Mouse (Mus musculus) forebrain, embryonic 14.5 days (tissue): Measurements from ENCODE around the gene Lancl2. TPM values are rescaled to one million over a fixed set of nuclear protein-coding genes. Genes with fewer than 3 reads are reported as not detected.

Experiments
- ATAC-seq: fragments of 200-750 bp; cut with Nextera tagmentation; 2 replicates; pipeline ENCODE4 v1.8.0; 2017; ENCODE audit warnings: mild to moderate bottlenecking, moderate library complexity
- DNase-seq: peaks from one replicate; pipeline ENCODE4 v3.0.0-alpha.2; 2015; ENCODE audit warnings: low spot score
- H3K27ac ChIP-seq: fragments of 300-500 bp; sonication (generic); 2 replicates; pipeline ENCODE4 v1.5.1; 2014; ENCODE audit warnings: low read depth, mild to moderate bottlenecking, control low read depth, low read length, moderate library complexity
- H3K27me3 ChIP-seq: fragments of 300-500 bp; sonication (generic); replicated peaks from 2 replicates; pipeline ENCODE4 v1.6.1; 2014; ENCODE audit warnings: low read length, control low read depth, mixed read lengths; ENCODE audit not compliant: control insufficient read depth, insufficient read depth
- H3K36me3 ChIP-seq: fragments of 300-500 bp; sonication (generic); 2 replicates; pipeline ENCODE4 v1.6.1; 2014; ENCODE audit warnings: low read length, control low read depth; ENCODE audit not compliant: control insufficient read depth, insufficient read depth
- H3K4me1 ChIP-seq: fragments of 300-500 bp; sonication (generic); 2 replicates; pipeline ENCODE4 v1.6.1; 2014; ENCODE audit warnings: antibody characterized with exemption, low read length, control low read depth; ENCODE audit not compliant: control insufficient read depth, insufficient read depth
- H3K4me2 ChIP-seq: fragments of 300-500 bp; sonication (generic); 2 replicates; pipeline ENCODE4 v1.6.1; 2014; ENCODE audit warnings: mild to moderate bottlenecking, control low read depth, low read length
- H3K4me3 ChIP-seq: fragments of 300-500 bp; sonication (generic); 2 replicates; pipeline ENCODE4 v1.5.1; 2014; ENCODE audit warnings: low read depth, low read length, control low read depth
- H3K9ac ChIP-seq: fragments of 300-500 bp; sonication (generic); 2 replicates; pipeline ENCODE4 v1.6.1; 2014; ENCODE audit warnings: mild to moderate bottlenecking, low read length, control low read depth, moderate library complexity
- H3K9me3 ChIP-seq: fragments of 300-500 bp; sonication (generic); replicated peaks from 2 replicates; pipeline ENCODE4 v1.6.1; 2016; ENCODE audit warnings: low read length, control low read depth, mixed read lengths; ENCODE audit not compliant: control insufficient read depth
- WGBS: fragments of 180-500 bp; shearing (Covaris S2); extraction: QIAGEN DNeasy Blood & Tissue Kit; methylation state at CpG from one replicate; pipeline ENCODE4 v1.1.7; 2014; 5-methylcytosine and 5-hydroxymethylcytosine counted together
- polyA plus RNA-seq: library from polyadenylated mRNA; unstranded; fragments of >200 nt; fragmentation: Nextera tagmentation; extraction: Ambion mirVana; gene quantifications from 2 replicates; pipeline ENCODE4 v1.2.1, GENCODE M21; 2014

Gene Lancl2
- polyA plus RNA-seq, 1 experiment from 2014 or later, result 71.7 TPM

- H3K4me3 ChIP-seq, result no peak overlapping the region
- no peaks in the 10 kb centered on the region for H3K9me3 ChIP-seq
- DNase-seq (no peak), ATAC-seq (no peak)
- H3K4me2 ChIP-seq, result no peak overlapping the region
- peaks cover 19% of the 10 kb centered on the region for H3K36me3 ChIP-seq
- H3K9ac ChIP-seq, result no peak overlapping the region
- H3K27me3 ChIP-seq, result no peaks in the 10 kb centered on the region
- H3K4me1 ChIP-seq, result no peaks in the 10 kb centered on the region
- H3K27ac ChIP-seq, result no peak overlapping the region
These were observed 60.7 kb downstream of the Lancl2 start for GRCm38 (mm10) chr6:57763054-57763453.

- peaks cover 16% of the 10 kb centered on the region for H3K36me3 ChIP-seq
- no peak for DNase-seq
- H3K4me1 ChIP-seq, result no peaks in the 10 kb centered on the region
- ATAC-seq, result no peak
- no peak overlapping the region for H3K4me3 ChIP-seq
- H3K4me2 ChIP-seq, result no peak overlapping the region
- H3K9me3 ChIP-seq, result no peaks in the 10 kb centered on the region
- H3K27me3 ChIP-seq, result no peaks in the 10 kb centered on the region
- no peak overlapping the region for H3K9ac ChIP-seq
- no peak overlapping the region for H3K27ac ChIP-seq
- WGBS, result 67% methylated on average over 3 of the region's 3 CpGs
These were observed 62.9 kb downstream of the Lancl2 start for GRCm38 (mm10) chr6:57765095-57765878.

- 84% methylated on average over 1 of the region's 1 CpGs for WGBS
- H3K4me3 ChIP-seq, result no peak overlapping the region
- peaks cover 14% of the 10 kb centered on the region; the same call in 1 of the 2 replicates for H3K36me3 ChIP-seq
- no peaks in the 10 kb centered on the region for H3K27me3 ChIP-seq
- H3K9me3 ChIP-seq, result no peaks in the 10 kb centered on the region
- no peak overlapping the region for H3K9ac ChIP-seq
- H3K4me2 ChIP-seq, result no peak overlapping the region
- ATAC-seq, result no peak
- no peak for DNase-seq
- H3K27ac ChIP-seq, result no peak overlapping the region
- no peaks in the 10 kb centered on the region for H3K4me1 ChIP-seq
These were observed 63.9 kb downstream of the Lancl2 start for GRCm38 (mm10) chr6:57766287-57766686.

- H3K9ac ChIP-seq, result no peak overlapping the region
- no peak overlapping the region for H3K4me2 ChIP-seq
- H3K27ac ChIP-seq, result no peak overlapping the region
- no peaks in the 10 kb centered on the region for H3K4me1 ChIP-seq
- no peaks in the 10 kb centered on the region for H3K9me3 ChIP-seq
- no peak overlapping the region for H3K4me3 ChIP-seq
- H3K27me3 ChIP-seq, result no peaks in the 10 kb centered on the region
- no peak for ATAC-seq
- 90% methylated on average over 8 of the region's 8 CpGs for whole genome bisulfite sequencing
- DNase-seq, result no peak
- peaks cover 11% of the 10 kb centered on the region; the same call in 1 of the 2 replicates for H3K36me3 ChIP-seq
These were observed 65.0 kb downstream of the Lancl2 start for GRCm38 (mm10) chr6:57767112-57767868.

GRCm38 (mm10) chr6:57768948-57769525 is 66.7 kb downstream of the Lancl2 start:
- ATAC-seq, result no peak
- Histone ChIP-seq H3K4me2 (no peak overlapping the region), H3K4me1 (no peaks in the 10 kb centered on the region), H3K4me3 (no peak overlapping the region), H3K9ac (no peak overlapping the region), H3K27ac (no peak overlapping the region), H3K27me3 (no peaks in the 10 kb centered on the region), H3K9me3 (no peaks in the 10 kb centered on the region), H3K36me3 (peaks cover 17% of the 10 kb centered on the region)
- WGBS, result 95% methylated on average over 7 of the region's 7 CpGs
- no peak for DNase-seq

GRCm38 (mm10) chr6:57770467-57771190 is 68.3 kb downstream of the Lancl2 start:
- WGBS, result 94% methylated on average over 1 of the region's 1 CpGs
- no peak overlapping the region for H3K9ac ChIP-seq
- no peak overlapping the region for H3K4me3 ChIP-seq
- no peak overlapping the region for H3K4me2 ChIP-seq
- H3K36me3 ChIP-seq, result peaks cover 20% of the 10 kb centered on the region
- no peak overlapping the region for H3K27ac ChIP-seq
- no peaks in the 10 kb centered on the region for H3K27me3 ChIP-seq
- no peaks in the 10 kb centered on the region for H3K9me3 ChIP-seq
- H3K4me1 ChIP-seq, result no peaks in the 10 kb centered on the region
- no peak for ATAC-seq
- DNase-seq, result no peak

- DNase-seq (no peak), ATAC-seq (no peak)
- Histone ChIP-seq H3K4me3 (no peak overlapping the region), H3K4me1 (no peaks in the 10 kb centered on the region), H3K4me2 (no peak overlapping the region), H3K36me3 (peaks cover 12% of the 10 kb centered on the region), H3K9me3 (no peaks in the 10 kb centered on the region), H3K27me3 (no peaks in the 10 kb centered on the region), H3K27ac (no peak overlapping the region), H3K9ac (no peak overlapping the region)
- WGBS, result 83% methylated on average over 1 of the region's 1 CpGs
These were observed 71.5 kb downstream of the Lancl2 start for GRCm38 (mm10) chr6:57773792-57774191.

- ATAC-seq (no peak), DNase-seq (no peak)
- Histone ChIP-seq H3K27ac (no peak overlapping the region), H3K4me1 (no peaks in the 10 kb centered on the region), H3K4me3 (no peak overlapping the region), H3K9me3 (no peaks in the 10 kb centered on the region), H3K36me3 (no peaks in the 10 kb centered on the region), H3K27me3 (no peaks in the 10 kb centered on the region), H3K4me2 (no peak overlapping the region), H3K9ac (no peak overlapping the region)
- WGBS, result 92% methylated on average over 3 of the region's 3 CpGs
These were observed 78.0 kb downstream of the Lancl2 start for GRCm38 (mm10) chr6:57780359-57780758.
